Mouse (Mus musculus): Measurements from ENCODE around the gene Chst1.
A peak's percentile ranks its signal among the peaks of the same experiment; 100 is the strongest.

Gene Chst1

DNA sequence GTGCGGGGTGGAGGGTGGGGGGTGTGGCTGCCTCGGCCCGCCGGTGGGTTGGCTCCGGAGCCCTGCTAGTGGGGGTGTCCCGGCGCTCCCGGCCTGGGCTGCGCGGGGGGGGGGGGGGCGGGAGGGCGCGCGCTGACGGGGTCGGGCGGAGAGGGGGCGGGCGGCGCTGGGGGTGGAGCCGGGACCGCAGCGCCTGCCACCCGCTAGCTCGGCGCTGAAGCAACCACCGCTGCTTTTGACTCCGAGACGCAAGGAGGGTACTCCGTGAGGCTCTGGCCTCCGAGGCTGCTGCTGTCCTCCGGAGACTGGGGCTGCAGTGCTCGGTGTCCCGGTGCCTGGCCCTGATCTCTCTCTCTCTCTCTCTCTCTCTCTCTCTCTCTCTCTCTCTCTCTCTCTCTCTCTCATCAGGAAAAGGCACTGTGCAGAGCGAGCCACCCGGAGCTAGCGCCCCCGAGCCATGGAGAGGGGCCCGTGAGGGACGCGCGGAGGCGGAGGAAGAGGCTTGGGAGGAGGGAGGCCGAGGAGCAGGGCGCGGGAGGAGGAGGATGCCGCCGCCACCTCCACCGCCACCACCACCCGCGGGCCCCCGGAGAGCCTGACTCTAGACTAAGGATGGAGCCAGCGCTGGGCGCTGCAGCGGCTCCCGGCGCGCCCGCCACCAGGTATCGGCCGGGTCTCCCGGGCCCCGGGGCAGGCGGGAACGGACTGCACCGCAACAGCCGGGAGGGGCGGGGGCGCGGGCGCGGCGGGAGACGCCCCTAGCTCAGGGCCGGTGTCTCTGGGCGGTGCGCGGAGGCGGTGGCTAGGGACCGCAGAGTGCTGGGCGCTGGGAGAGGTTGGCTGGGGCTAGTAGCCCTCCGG, at the start of gene Chst1:
Gene Chst1, plus strand, starts transcription at position 221 of the 861 bp plus-strand sequence.
- DNase-seq = peak; percentile 17

DNA sequence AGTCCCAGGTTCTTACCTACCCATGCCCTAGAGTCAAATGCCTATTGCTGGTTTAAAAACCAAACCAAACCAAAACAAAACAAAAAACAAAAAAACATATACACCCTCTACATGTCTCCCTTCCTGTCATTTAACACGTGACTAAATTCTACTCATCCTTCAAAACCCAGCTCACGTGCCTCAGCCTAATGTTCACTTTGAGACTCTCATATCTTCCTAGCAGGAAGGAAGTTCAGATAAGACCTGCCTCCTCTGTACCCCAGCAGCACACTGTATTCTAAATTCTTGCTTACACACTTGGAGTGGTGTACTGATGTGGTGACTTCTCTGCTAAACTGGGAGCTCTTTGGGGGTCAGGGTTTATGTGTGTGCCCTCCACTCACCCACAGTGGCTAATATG, 49.5 kb upstream of the Chst1 start:
- no peak for DNase-seq

DNA sequence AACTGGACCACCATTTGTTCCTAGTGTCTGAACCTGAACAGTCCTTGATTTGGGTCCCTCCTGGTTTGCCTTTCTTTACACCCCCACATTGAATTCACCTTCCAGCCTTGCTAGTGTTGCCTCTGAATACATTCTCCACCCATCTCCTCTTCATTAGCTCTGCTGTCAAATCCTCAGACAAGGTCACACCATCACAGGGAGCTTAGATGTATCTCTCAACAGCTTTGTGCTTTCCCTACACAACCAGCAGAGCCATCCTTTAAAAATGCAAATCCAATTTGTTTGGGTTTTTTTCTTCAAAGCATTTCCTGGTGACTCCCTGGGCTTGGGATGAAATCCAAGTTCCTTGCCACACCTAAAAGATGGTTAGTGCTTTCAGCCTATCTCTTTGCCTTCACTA, 45.0 kb upstream of the Chst1 start:
- DNase-seq = no peak

DNA sequence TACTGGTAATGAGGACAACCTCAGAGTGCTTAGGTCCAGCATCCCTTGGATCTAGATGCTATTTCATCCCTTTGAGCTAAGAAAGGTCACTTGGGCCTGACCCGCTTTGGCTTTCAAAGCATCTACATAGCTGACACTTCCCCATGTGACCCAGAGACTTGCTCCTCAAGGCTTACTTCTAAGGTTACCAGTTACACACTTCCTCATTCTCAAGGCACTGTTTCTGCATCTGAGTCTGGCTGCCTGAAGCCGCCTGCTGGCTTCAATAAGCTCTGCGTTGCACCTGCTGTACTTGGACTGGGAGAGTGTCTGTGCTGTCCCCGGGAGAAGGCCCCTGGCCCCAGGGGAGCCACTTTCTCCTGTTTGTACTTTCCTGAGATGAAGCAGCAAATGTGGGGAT, 36.6 kb upstream of the Chst1 start:
- DNase-seq = peak; percentile 2

DNA sequence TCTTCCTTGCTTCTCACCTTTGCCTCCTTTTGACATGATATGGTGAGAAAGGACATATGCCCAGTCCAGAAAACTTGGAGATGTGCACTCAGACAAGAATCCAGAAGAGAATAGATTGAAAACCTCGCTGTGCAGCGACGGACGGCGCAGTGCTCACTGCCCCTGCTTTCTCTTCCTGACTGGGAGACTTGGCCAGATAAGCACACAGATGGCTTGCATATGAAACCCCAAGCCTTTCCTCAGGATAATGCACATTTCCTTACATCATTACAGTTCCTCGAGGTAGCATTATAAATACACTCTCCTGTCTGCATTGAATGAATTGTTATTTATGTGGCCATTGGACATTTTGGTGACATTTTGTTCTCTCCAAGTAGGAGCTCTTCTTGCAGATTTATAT, 28.9 kb upstream of the Chst1 start:
- no peak for DNase-seq

DNA sequence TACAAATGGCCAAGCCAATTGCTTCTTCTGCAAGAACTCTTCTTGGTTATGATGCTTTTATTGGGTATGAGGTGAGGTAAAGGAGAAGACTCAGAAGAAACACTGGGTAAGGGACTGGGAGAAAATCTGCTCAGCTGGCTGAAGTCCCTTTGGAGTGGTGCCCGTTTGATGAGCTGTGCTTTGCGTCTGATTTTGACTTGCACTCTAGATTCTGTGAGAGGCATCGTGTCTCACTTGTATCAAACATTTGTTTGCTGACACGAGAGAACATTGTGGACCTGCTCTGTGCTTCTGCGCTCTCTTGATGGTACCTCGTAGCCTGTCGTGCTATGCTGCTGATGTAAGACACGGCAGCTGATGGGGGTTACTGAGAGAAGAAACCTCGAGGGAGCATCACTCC, 21.7 kb upstream of the Chst1 start:
- DNase-seq = no peak

DNA sequence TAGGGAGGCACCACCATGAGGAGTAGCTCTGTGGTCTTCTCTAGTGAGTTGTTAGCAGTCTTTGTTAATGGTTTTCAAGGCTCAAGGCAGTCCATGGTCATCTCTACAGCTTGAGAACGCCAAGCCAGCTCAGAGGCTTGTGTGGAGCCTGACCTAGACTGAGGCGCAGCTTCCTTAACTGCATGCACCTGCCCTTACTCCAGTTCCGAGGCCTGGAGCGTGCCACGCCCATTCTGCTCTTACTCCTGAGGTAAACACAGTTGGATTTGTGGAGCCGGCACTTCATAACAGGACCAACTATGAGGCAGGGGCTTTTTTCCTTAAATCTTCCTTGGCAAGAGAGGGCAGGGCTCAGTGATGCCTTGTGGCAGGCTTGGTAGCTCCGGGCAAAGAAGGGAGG, 18.2 kb upstream of the Chst1 start:
- no peak for DNase-seq

DNA sequence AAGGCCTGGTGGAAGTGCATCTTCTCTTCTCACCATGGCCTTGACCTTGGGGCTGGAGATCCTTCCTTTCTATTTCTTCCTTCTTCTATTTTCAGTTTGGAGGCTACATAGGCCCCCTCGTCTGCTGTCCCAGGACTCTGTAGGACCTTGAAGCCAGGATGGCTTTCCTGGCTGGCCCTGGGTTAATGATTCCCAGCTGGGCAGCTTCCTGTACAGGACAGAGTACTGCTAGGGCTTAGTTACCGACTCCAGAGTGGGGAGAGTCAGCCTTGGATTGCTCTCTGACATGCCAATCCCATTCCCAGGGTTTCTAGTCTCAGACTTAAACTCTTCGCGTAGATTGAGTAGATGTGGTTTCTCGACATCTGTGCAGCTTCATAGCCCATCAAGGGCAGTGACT, 16.9 kb upstream of the Chst1 start:
- no peak for DNase-seq

DNA sequence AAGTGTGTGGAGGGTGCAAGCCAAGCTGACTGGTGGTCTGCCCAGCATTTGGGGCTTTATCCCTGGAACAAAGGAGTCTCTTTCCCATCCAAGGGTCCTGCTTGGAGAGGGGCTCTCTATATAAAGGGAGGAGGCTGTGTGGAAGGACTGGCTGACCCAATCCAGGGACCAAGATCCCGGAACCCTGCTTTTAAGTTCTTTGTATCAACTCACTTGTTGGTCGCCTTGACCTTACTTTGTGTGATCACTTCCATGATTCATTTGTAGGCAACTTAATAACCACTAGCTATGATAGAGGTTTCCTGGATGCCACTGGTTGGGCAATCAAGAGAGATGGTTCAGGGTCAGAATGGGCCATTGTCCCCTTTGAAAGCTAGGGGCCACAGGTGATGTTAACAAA, 11.7 kb upstream of the Chst1 start:
- DNase-seq = no peak

DNA sequence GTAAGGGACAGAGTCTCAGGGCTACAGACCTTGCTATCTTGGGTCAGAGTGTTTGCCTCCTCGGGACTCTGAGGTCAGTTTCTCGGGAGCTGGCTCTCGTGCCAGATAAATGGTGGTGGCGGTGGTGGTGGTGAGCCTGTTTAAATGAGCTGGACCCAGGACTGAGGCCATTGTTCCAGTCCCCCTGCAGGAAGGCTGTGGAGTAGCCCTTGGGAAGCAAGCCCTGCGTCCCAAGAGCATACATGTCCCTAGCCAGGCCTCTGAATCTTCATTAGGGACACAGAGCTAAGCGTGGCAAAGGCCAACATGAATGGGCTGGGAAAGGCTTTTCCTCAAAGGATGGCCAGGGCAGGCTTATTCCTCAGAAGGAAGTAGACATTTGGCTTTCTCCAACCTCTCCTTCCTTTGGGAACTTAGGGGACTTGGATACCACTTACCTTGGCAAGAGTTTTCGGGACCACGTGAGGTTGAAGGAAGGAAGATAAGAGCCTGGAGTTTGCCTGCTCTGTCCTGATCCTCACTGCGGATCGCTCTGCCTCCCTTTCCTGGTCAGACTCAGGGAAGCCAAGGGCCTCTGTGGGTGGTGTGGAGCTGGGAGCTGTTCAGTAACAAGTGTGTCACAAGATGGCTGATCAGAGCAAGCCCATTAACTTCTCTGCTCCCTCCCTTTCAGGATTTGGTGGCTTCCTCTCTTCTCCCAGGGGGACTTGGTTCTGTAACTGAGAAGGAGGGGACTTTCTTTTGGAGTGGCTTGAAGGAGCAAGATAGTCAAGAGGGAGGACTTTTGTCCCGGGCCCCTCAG, 4.4 kb upstream of the Chst1 start:
- no peak for DNase-seq

DNA sequence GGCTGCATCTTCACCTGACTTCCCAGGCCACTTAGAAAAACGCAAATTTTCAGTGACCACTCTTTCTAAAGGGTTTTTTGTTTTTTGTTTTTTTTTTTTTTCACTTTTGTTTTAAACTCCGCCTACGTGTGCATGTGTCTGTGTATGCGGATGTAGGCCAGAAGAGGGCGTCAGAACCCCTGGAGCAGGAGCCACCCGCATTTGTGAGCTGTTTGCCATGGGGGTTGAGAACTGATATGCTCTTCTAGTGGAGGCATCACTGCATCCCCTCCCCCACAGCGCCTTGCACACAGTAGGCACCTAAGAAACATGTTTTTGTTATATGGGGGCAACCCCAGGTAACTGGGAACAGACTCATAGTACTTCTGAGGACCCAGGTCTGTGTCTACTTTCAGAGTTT, 2.2 kb upstream of the Chst1 start:
- no peak for DNase-seq

DNA sequence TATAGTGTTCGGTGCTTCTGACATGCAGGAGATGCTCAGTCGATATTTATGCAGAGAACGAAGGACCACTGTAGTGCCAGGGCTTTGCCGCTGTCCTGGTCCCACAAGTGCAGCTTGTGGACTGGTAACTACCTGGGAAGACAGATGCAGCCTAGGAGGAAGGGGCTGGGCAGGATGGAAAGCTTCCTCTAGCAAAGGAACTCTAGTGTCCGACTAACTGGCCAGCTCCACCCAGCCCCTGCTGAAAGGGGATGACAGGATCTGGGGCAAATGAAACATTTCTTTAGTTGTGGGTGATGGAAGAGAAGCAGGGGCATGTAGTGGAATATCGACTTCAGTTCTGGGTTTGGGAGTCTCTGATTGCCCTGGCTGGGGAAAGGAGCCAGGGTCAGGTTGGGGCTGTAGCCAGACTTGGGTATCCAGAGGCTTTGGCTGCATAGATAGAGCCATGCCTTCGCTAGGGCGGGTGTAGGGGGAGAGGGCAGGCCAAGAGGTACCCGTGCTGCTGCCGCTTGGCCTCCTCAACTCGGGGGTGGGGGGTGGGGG, 493 bp upstream of the Chst1 start:
- DNase-seq = no peak

DNA sequence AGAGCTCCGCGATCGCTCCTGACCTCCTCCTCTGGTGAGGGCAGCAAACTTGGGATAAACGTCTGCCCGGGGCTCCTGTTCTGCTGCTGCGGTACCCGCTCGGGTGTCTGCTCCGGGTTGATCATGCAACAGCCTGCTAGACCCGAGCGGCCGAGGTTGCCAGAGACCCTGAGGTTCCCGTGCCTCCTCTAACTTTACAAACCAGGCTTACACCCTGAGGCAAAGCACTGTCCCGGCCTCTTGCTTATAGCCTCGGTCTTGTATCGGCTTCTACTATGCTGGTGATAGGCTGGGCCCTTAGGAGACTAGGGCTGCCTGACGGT, 802 bp downstream of the Chst1 start:
- DNase-seq = no peak

DNA sequence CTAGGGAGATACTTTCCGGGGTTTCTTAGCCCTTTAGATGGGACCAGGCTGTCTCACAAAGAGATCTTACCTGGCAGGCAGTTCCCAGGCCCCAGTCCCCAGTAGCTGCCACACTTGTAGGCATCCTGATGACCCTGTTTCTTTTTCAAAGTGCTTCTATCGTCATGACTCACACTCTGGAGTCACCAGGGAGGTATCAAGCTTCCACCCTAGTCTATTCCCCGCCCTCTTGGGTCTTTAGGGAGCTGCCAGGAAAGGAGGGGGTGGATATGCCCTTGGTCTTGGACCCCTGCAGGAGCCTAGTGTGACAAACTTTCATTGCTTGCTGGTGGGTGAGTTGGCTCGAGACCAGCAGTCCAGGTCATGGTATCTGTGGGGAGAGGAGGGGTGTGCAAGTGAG, 1.7 kb downstream of the Chst1 start:
- no peak for DNase-seq

DNA sequence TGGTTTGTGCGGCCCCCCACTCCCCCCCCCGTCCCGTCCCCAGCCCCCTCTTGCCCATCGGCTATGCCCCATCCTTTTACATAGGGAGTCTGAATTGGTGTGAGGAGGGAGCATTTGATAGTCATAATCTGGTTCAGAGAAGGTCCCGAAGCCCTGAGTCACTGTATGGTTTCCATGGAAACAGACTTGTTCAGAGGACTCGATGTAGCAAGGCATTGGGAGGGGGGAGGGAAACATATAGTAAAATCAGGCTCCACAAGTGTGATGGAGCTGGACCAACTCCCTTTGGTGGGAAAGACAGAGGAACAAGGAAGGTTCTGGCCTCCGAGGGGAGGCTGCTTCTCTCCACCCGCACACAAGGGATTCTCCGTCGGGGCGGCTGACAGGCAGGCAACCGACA, 2.6 kb downstream of the Chst1 start:
- no peak for DNase-seq

DNA sequence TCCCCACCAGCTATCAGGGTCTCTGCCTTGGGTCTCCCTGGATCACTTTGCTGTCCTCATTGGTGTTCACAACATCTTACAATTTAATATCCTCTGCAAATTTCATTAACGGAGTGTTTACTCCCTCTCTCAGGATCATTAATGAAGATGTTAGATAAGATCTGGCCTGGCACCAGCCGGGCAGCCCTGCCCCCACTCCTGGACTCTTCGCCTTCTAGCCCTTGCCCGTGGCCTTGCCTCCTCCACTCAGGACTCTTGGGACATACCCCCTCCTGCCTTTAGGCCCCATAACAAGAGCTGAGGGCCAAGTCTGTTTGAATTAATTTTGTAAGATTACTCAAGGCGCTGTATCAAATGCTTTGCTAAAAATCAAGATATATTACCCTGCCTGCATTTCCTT, 4.1 kb downstream of the Chst1 start:
- DNase-seq = no peak

DNA sequence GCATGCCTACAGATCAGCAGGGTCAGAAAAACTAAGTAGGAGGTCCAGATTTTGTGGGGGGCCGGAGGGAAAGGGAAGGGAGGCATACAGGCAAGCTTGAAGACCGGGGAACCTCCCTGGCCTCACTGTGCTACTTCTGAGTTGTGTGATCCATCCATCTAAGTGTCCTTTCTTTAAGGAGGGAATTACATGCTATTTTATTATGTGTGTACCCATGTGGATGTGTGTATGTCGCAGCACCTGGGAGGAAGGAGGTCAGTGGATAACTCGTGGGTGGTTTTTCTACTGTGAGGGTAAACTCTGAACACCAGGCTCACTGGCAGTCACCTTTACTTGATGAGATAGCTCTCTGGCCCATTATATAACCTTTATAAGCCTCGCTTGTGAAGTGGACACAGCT, 5.1 kb downstream of the Chst1 start:
- no peak for DNase-seq

DNA sequence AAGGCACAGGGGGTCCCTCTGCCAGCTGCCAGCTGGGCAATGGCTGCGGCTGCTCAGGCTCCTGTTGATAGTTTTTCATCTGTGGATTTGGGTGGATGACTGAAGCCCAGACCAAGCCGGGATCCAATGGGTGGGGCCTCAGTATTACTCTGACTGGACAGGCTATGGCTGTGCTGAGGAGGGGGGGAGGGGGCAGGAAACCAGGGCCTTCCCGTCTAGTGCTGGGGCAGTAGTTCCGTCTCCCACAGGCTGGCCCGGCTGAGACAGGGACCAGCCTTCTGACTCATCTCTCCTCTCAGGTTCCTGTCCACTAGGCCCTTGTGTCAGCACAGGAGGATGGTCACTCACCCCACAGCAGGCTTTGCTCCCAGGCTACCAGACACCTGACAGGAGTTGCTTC, 6.5 kb downstream of the Chst1 start:
- peak; percentile 66 for DNase-seq

DNA sequence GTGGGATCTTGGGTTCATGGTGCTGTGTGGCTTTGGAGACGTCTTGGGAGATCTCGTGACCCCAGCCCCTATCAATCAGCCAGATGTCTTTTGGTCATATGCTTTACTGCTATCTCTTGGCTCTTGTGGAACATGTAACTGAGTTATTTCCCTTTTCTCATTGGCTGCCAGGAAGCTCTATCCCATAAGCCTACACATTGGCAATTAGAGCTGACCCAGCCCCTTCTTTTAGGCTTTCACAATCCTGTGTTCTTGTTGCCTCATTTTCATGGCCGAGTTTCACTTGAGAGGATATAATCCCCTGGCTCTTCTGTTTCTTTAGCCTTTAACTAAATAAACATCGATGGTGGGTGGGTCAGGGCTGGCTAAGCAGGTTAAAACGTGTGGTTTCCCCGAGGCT, 7.6 kb downstream of the Chst1 start:
- DNase-seq = no peak

DNA sequence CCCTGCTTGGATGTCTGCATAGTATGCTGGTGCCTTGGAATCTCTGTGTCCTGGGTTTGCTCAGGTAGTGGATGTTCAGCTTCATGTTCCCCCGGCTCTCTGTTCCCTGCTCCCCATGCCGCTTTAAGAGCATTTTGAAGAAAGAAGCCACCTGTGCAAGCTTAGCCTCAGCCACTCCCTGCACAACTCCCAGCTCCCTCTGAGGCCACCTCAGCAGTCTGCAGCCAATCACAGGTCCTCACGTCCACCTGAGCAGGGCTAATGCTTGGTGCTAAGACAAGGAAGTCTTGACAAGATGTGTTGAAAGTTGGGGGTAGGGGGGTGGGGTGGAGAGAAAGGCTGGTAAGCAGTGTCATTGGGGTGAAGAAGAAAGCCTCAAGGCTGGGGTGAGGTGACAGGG, 8.1 kb downstream of the Chst1 start:
- no peak for DNase-seq

DNA sequence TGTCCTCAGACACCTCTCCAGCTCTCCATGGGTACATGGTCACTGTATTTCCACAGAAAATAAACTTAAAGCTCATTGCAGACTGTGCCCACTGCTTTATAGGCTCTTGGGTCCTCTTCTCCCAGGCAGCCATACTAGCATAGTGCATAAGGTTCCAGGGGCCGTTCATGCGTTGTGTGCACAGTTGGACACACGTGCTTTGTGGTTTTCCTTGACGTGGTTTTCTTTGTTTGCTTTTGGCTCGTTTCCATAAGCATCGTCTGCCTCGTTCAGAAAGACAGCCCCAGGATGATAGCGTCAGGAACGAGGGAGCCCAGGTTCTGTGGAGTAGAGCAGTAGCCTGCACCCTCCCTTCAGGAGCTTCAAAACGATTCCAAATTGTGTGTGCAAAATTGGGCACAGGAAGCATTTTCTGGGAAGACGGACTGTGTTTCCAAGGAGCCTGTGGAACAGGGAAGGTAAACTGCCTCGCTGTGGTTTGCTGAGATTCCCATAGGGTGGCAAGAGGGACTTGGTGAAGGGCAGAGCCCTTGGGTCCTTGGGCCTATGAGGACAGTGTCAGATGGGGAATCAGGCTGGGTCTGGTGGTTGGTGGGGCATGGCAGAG, 8.6 kb downstream of the Chst1 start:
- no peak for DNase-seq

DNA sequence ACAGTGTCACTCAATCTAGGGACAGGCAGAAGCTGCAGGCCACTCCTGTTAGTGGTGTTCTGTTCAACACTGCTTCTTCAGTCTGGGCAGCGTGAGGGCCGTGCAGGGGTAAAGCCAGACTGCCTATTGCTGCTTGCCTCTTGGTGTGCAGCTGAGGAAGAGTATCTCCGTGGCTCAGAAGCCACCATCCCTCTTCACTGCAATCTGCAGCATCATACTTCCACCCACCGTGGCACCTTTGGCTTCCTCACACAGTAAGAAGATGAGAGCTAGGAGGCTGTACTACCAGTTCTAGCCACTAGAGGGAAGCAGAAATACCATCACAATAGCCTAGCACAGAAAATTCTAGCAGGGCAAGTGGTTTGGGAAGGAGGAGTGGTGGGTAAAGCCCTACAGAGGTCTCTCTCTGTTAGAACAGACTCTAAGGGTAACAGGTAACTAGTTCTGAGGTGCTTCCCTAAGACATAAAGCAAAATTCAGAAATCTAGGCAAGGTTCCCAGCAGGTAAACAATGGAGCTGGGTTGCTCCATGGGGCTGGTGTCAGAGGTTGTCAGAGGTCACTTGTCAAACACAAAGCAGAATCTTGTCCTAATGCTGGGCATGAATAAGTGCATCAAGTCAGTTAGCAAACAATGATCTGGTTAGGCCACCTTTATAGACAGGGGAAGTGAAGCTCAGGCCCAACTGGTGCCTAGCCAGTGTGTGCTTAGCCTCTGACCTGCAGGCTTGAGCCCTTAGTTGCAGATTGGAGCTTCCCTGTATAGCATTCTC, 9.5 kb downstream of the Chst1 start:
- peak; percentile 84 for DNase-seq
